Mouse (Mus musculus) C2C12 (cell line): ENCODE data around the gene Olfr1243.

Experiments
- CEBPB ChIP-seq: IDR thresholded peaks from one replicate; pipeline ENCODE4 v1.6.1; 2011; ENCODE audit warnings: low read depth, mild to moderate bottlenecking, control low read depth, moderate library complexity
- CTCF ChIP-seq: IDR thresholded peaks from one replicate; pipeline ENCODE4 v1.5.1; 2011; ENCODE audit not compliant: control insufficient read depth, insufficient read depth, insufficient read length
- MAX ChIP-seq: IDR thresholded peaks from one replicate; pipeline ENCODE4 v1.6.1; 2011; ENCODE audit warnings: mild to moderate bottlenecking, control low read depth
- USF1 ChIP-seq: IDR thresholded peaks from one replicate; pipeline ENCODE4 v1.6.1; 2011; ENCODE audit warnings: low read depth, mild to moderate bottlenecking, control low read depth, moderate library complexity

- TF ChIP-seq CEBPB (no peak), CTCF (no peak), MAX (no peak), USF1 (no peak)
Measured at GRCm38 (mm10) chr2:89578347-89578746, 47.1 kb upstream of the Olfr1243 start, which contains the start of gene Olfr1245.
